Mouse (Mus musculus): ENCODE data around the gene Spint2.

Spint2 gene

GRCm38 (mm10) chr7:29283876-29284275 is 2.2 kb upstream of the Spint2 start:
- CTCF ChIA-PET = no interaction called here

GRCm38 (mm10) chr7:29282074-29282554 is 402 bp upstream of the Spint2 start:
- CTCF ChIA-PET = no interaction called here

GRCm38 (mm10) chr7:29280801-29281200 is 911 bp downstream of the Spint2 start:
- CTCF ChIA-PET = interaction anchor here (0.9 kb wide), 1 partner anchor 34 kb away, joined by 3 read pairs; no protein-coding TSS in a partner anchor

- CTCF ChIA-PET = interaction anchor here (0.7 kb wide), 2 partner anchors 123 to 173 kb away, joined by 7 to 9 read pairs; no protein-coding TSS in a partner anchor
Observed at GRCm38 (mm10) chr7:29279924-29280323, 1.8 kb downstream of the Spint2 start.

- CTCF ChIA-PET = no interaction called here
Observed at GRCm38 (mm10) chr7:29279261-29279660, 2.5 kb downstream of the Spint2 start.

GRCm38 (mm10) chr7:29277510-29277909 is 4.2 kb downstream of the Spint2 start:
- CTCF ChIA-PET = no interaction called here

GRCm38 (mm10) chr7:29276715-29277114 is 5.0 kb downstream of the Spint2 start:
- CTCF ChIA-PET = interaction anchor here (0.6 kb wide), 1 partner anchor 132 kb away, joined by 5 read pairs; no protein-coding TSS in a partner anchor

GRCm38 (mm10) chr7:29271687-29272465 is 9.8 kb downstream of the Spint2 start:
- CTCF ChIA-PET = no interaction called here

GRCm38 (mm10) chr7:29270445-29270844 is 11.3 kb downstream of the Spint2 start:
- CTCF ChIA-PET = no interaction called here

- CTCF ChIA-PET = no interaction called here
Observed at GRCm38 (mm10) chr7:29266931-29267330, 14.8 kb downstream of the Spint2 start.

- CTCF ChIA-PET = no interaction called here
Observed at GRCm38 (mm10) chr7:29265636-29266035, 16.1 kb downstream of the Spint2 start.

- CTCF ChIA-PET = interaction anchor here (0.5 kb wide), 1 partner anchor 1543 kb away, joined by 3 read pairs; no protein-coding TSS in a partner anchor
Observed at GRCm38 (mm10) chr7:29263831-29264230, 17.9 kb downstream of the Spint2 start.

GRCm38 (mm10) chr7:29262151-29262550 is 19.6 kb downstream of the Spint2 start:
- CTCF ChIA-PET = no interaction called here

GRCm38 (mm10) chr7:29259781-29260730 is 21.7 kb downstream of the Spint2 start:
- CTCF ChIA-PET = no interaction called here

- CTCF ChIA-PET = no interaction called here
Observed at GRCm38 (mm10) chr7:29257368-29257767, 24.3 kb downstream of the Spint2 start.

GRCm38 (mm10) chr7:29255875-29256274 is 25.8 kb downstream of the Spint2 start:
- CTCF ChIA-PET = no interaction called here

GRCm38 (mm10) chr7:29253842-29254241 is 27.9 kb downstream of the Spint2 start:
- CTCF ChIA-PET = interaction anchor here (0.6 kb wide), 1 partner anchor 16 kb away, joined by 8 read pairs; no protein-coding TSS in a partner anchor

- CTCF ChIA-PET = interaction anchor here (0.6 kb wide), 1 partner anchor 46 kb away, joined by 3 read pairs; no protein-coding TSS in a partner anchor
Observed at GRCm38 (mm10) chr7:29251166-29251565, 30.5 kb downstream of the Spint2 start.

- CTCF ChIA-PET = interaction anchor here (0.7 kb wide), 1 partner anchor 9 kb away, joined by 3 read pairs; no protein-coding TSS in a partner anchor
Observed at GRCm38 (mm10) chr7:29248261-29248841, 33.4 kb downstream of the Spint2 start, which contains the start of gene 2200002D01Rik. Gene 2200002D01Rik, minus strand, starts transcription at chr7:29248466.

- CTCF ChIA-PET = interaction anchor here (0.7 kb wide), 1 partner anchor 9 kb away, joined by 3 read pairs; no protein-coding TSS in a partner anchor
Observed at GRCm38 (mm10) chr7:29247706-29248105, 34.0 kb downstream of the Spint2 start.

- CTCF ChIA-PET = interaction anchor here (0.6 to 0.7 kb wide), 2 partner anchors 34 to 87 kb away, joined by 3 to 18 read pairs; no protein-coding TSS in a partner anchor
Observed at GRCm38 (mm10) chr7:29247314-29247700, 34.4 kb downstream of the Spint2 start.
